Mouse (Mus musculus) c-Kit-positive CD71-positive TER-119-negative erythroid progenitor cells, embryonic 14.5 days (primary cell): ENCODE measurements around the gene Erp27.

ENCODE experiments used
- DNase-seq: peaks from one replicate; pipeline ENCODE4 v3.0.0-alpha.2; 2013; ENCODE audit warnings: low read depth

The Erp27 gene

GRCm38 (mm10) chr6:136861020-136861419 is 61.0 kb downstream of the Erp27 start:
- peak; percentile 35 for DNase-seq

GRCm38 (mm10) chr6:136858420-136858819 is 63.6 kb downstream of the Erp27 start:
- DNase-seq, result no peak

GRCm38 (mm10) chr6:136857873-136858260 is 64.1 kb downstream of the Erp27 start:
- no peak for DNase-seq
